Mouse (Mus musculus): ENCODE results near the gene Prx. TPM values are rescaled to one million over a fixed set of nuclear protein-coding genes. Genes with fewer than 3 reads are reported as not detected.
"Not testable (repeated sequence)": the region's sequence is repeated elsewhere in the genome, so short reads cannot be mapped to it uniquely, and the experiment has no call there.

Prx gene
- total RNA-seq, 2 experiments from 2014 or later = 0.25 to 0.35 TPM

- peak; percentile 64 to 71 for DNase-seq (ENCODE audit: low spot score in 2 of 2)
Observed at GRCm38 (mm10) chr7:27481627-27481969, 17.5 kb upstream of the Prx start.

- no peak for DNase-seq (ENCODE audit: low spot score in 2 of 2)
Observed at GRCm38 (mm10) chr7:27483860-27484259, 15.3 kb upstream of the Prx start.

GRCm38 (mm10) chr7:27486102-27486769 is 12.9 kb upstream of the Prx start:
- peak in 1 of 2 experiments; percentile 16 for DNase-seq (ENCODE audit: low spot score in 2 of 2)

GRCm38 (mm10) chr7:27486770-27487697 is 12.1 kb upstream of the Prx start, which contains the start of gene Sertad1:
TSS of gene Sertad1 (plus strand) at chr7:27486910.
- DNase-seq (ENCODE audit: low spot score in 2 of 2) = peak; percentile 100

- peak in 1 of 2 experiments; percentile 61 for DNase-seq (ENCODE audit: low spot score in 2 of 2)
Observed at GRCm38 (mm10) chr7:27487740-27488268, 11.3 kb upstream of the Prx start.

- no peak for DNase-seq (ENCODE audit: low spot score in 2 of 2)
Observed at GRCm38 (mm10) chr7:27489270-27489869, 9.8 kb upstream of the Prx start.

GRCm38 (mm10) chr7:27490227-27490542 is 8.9 kb upstream of the Prx start:
- no peak for DNase-seq (ENCODE audit: low spot score in 2 of 2)

- peak; percentile 82 to 87 for DNase-seq (ENCODE audit: low spot score in 2 of 2)
Observed at GRCm38 (mm10) chr7:27490543-27491329, 8.4 kb upstream of the Prx start.

- no peak for DNase-seq (ENCODE audit: low spot score in 2 of 2)
Observed at GRCm38 (mm10) chr7:27491856-27492255, 7.3 kb upstream of the Prx start.

- DNase-seq (ENCODE audit: low spot score in 2 of 2) = no peak
Observed at GRCm38 (mm10) chr7:27493022-27493421, 6.1 kb upstream of the Prx start.

GRCm38 (mm10) chr7:27493450-27493849 is 5.7 kb upstream of the Prx start:
- DNase-seq (ENCODE audit: low spot score in 2 of 2) = no peak

GRCm38 (mm10) chr7:27494659-27495367 is 4.3 kb upstream of the Prx start:
- not testable (repeated sequence) for DNase-seq (ENCODE audit: low spot score in 2 of 2)

GRCm38 (mm10) chr7:27501620-27502019 is 2.5 kb downstream of the Prx start:
- DNase-seq (ENCODE audit: low spot score in 2 of 2) = no peak

- DNase-seq (ENCODE audit: low spot score in 2 of 2) = no peak
Observed at GRCm38 (mm10) chr7:27506765-27507370, 7.7 kb downstream of the Prx start.

- DNase-seq (ENCODE audit: low spot score in 2 of 2) = peak; percentile 81 to 90
Observed at GRCm38 (mm10) chr7:27507711-27508647, 8.9 kb downstream of the Prx start.

GRCm38 (mm10) chr7:27508648-27509005 is 9.5 kb downstream of the Prx start:
- peak in 1 of 2 experiments; percentile 58 for DNase-seq (ENCODE audit: low spot score in 2 of 2)

GRCm38 (mm10) chr7:27510809-27511208 is 11.7 kb downstream of the Prx start:
- no peak for DNase-seq (ENCODE audit: low spot score in 2 of 2)

- no peak for DNase-seq (ENCODE audit: low spot score in 2 of 2)
Observed at GRCm38 (mm10) chr7:27514961-27515360, 15.8 kb downstream of the Prx start.

GRCm38 (mm10) chr7:27518314-27518713 is 19.2 kb downstream of the Prx start:
- DNase-seq (ENCODE audit: low spot score in 2 of 2) = no peak

Measured in layer of hippocampus, adult 18-20 months (tissue).